Mouse (Mus musculus) lung, postnatal 4 days (tissue): ENCODE measurements around the gene Trim44.
A peak's percentile ranks its signal among the peaks of the same experiment; 100 is the strongest.

Experiments
- DNase-seq, 2 experiments: peaks; one replicate each; pipeline ENCODE4 v3.0.0; 2021

The Trim44 gene

DNA sequence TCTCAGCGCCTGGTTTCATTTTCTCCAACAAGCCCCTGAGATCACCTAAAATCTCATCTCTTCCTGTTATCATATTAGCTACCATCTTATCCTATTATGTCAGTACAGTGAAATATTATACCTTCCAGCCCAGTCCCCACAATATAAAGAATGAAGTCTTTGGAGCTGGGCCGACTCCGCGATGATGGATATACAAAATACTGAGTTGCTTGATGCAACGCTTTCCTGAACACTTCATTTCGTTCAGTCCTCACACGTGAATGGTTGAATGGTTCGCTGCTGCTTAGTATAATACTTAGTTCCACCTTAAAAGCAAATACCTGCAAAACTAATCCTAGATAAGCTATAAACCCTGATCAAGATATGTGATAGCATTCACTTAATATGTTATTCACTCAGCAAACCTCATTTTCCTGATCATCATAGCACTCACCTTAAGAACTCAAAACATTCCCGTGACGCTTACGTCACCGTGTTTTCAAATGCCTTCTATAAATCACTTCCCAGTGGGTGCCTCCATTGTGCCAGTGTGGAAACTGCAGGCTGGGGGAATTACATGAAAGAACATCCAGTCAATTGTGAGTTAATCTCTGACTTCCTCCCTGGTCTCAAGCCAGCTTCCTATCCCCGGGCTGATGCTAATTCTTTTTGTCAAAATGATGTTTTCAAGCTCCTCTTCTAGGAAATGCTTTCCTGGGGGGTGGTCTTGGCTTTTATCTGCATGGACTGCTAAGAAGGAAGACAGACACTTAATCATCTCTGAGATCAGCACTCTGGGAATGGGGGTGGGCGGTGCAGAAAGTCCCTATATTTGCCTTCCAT, at the start of gene Trim44:
Trim44 (minus strand) TSS at position 466 of the 822 bp plus-strand sequence.
- no peak for DNase-seq

- DNase-seq = no peak
These were observed 47.5 kb upstream of the Trim44 start for GRCm38 (mm10) chr2:102455126-102455525.

GRCm38 (mm10) chr2:102453447-102453846, 45.8 kb upstream of the Trim44 start:
- no peak for DNase-seq

GRCm38 (mm10) chr2:102451671-102452549, 44.3 kb upstream of the Trim44 start, which contains the start of gene Fjx1:
Gene Fjx1, minus strand, starts transcription at chr2:102452499.
- DNase-seq = peak; percentile 54 to 72

DNA sequence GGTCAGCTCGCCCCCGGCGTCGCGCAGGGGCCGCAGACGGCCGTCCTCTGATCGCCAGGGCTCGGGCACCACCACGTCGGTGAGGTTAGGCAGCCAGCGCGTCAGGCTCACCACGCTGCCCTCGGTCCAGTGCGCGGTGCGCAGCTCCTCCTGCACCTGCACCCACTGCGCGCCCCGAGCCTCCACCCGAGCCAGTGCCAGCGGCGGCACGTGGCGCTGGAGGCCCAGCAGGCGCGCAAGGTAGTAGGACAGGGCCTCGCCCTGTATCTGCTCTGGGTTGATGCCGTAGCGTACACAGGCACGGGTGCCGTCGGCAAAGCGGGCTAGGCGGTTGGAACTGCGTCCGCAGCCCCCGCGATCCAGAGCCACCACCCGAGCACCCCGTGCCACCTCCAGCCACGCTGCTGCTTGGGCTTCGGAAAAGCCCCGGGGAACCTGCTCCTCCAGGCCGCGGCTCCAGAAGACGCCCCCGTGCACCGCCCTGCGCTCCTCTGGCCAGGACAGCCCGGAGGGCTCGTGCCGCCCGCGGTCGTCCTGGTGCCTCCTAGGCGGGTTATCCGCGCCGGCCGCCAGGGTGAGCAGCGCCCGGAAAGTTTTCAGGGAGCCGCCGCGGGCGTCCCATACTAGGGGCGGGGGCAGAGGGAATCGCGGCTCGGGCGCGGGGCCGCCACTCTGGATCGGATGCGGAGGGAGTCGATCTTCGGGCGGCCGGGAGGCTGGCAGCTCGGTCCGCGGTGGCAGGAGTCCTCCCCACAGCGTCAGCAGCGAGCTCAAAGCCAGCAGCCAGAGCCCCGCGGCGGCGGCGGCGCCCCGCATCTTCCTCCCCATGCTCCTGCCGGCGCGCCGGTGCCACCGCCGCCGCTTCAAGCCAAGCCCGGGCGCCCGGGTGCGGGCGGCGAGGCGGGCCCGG, 43.4 kb upstream of the Trim44 start:
- DNase-seq = peak; percentile 55 to 58

GRCm38 (mm10) chr2:102450248-102450760, 42.7 kb upstream of the Trim44 start:
- peak; percentile 65 to 74 for DNase-seq

DNA sequence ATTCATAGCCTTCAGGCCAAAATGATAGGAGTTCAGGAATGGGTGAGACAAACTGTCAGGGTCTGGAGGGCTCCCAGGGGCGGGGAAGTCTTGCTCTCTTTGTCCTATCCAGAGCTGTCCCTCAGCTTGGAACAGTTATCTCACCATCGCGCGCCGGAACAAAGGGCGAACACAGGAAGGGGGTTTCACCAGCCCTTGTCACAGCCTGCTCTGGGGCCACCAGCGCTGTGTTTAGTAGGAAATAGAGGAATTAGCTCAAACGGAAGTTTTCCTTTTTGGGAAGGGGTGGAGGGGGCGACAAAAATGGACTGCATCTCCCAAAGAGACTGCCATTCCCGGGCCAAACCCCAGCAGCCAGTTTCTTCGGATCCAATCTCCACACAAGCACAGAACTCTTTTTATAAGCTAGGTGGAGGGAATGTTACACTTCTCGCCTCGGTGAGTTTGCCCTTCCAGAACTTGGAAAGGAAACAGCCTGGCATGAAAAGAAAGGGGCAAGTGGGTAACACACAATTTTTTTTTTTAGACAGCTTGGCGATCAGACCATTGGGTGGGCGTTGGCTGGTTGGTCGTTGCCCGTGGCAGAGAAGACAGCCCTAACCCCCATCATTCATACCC, 42.1 kb upstream of the Trim44 start:
- DNase-seq = peak; percentile 37 to 60

DNA sequence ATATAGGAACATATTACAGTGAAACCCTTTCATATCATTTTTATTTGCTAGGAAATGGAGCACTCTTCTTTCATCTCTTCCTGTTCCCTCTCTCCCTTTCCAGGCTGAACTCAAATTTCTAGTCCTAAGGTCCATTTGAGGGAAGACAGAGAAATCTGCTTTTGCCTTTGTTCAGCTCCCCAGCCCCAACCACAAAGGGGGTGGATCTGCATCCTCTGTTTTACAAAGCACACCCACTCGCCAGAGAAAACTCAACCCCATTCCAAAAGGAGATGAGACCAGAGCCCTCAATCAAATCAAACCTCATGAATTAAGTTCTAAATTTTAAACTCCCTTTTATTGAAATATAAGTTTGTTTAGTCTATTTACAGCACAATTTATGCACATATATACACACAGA, 41.4 kb upstream of the Trim44 start:
- no peak for DNase-seq

GRCm38 (mm10) chr2:102447831-102448230, 40.2 kb upstream of the Trim44 start:
- no peak for DNase-seq

DNA sequence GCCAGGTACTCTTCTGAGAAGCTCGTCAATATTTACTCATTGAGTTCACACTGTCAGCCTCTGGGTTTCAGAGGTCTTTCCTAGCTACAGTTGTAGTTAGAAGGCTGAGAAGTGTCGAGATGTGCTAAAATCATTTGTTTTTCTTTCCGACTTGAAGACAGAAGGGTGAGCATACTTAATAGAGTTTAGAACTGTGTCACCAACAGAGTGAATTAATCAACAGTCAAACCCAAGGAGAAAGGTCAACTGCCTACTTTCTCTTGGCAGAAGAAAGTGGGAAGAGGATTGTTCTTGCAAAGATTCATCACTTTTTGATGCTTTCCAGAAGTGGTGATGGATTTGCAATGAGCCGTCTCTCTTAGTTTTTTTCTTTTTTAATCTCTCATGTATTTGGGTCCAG, 39.2 kb upstream of the Trim44 start:
- no peak for DNase-seq

DNA sequence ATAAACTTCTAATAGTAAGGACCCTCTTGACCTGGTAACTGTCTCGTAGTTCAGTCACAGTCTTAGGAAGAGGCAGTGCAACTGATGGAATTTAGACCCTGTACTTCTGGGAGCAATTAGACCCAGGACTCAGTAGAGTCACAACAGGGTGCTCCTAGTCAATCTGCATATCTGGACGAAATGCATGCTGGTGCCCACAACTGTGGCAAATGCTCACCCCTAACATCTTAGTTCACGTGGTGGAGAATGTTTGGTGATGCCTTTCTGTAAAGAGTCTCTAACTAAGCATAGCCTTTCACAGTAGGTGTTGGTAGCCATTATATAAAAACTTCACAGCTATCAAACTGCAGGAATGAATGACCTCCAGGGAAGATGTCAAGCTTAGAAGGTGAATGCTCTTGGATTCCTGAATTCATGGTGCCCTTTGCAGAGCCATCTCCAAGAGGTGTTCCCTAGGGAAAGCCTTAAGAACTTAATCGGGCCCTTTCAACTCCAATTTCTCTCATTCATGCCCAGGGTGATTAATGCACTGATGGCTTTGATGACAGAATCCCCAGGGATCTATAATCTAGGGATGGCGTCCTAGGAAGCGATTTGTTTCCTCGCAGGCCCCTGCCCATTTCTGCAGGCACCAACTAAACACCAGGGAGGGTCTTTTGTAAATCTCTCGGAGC, 29.9 kb upstream of the Trim44 start:
- DNase-seq = no peak

DNA sequence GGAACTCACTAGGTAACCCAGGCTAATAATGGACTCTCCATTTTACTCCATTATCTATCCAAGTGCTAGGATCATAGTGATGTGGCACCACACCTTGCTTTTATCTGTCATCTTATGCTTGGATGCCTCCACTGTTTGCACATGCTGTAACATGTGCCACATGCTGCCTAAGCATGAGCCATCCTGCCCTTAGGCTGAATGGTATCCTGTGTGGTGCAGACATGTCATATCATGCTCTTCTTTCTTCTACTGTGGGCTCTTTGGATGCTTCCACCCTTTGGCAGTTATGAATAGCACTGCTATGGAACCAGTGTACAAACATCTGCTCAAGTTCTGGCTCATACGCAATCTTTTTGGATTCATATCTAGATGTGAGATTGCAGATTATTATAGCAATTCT, 26.3 kb upstream of the Trim44 start:
- DNase-seq = no peak

DNA sequence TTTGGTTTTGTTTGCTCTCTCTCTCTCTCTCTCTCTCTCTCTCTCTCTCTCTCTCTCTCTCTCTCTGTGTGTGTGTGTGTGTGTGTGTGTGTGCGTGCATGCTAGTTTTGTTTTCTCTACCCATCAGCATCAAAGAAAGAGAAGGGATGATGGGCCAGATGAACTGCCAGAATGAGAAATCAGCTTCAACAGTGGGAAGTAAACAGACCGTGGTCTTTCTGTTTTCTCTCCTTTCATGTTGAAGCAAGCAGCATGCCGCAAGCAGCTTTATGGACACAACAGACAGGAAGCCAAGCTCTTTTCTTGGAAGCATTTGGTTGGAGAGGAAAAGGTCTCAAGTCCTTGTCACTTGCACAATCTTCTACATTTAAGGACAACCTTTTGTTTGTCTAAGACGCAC, 23.5 kb upstream of the Trim44 start:
- DNase-seq = no peak

DNA sequence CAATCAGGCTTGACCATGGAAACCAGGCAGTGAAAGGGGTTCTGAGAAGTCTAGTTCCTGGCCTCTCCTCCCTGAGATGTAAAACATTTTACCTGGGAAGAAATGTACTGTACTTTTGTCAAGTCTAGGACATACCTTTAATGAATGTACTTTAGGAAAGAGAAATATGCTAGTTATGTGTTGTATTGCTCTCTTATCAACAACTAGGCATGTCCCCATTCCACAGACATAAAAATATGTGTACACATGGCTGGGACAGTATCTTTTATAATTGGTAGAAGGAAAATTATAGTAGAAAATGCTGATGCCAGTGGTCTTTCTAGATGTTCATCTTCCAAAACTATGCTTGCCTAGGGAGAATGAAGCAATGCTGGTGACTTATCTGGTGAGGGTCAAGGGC, 20.3 kb upstream of the Trim44 start:
- DNase-seq = no peak

DNA sequence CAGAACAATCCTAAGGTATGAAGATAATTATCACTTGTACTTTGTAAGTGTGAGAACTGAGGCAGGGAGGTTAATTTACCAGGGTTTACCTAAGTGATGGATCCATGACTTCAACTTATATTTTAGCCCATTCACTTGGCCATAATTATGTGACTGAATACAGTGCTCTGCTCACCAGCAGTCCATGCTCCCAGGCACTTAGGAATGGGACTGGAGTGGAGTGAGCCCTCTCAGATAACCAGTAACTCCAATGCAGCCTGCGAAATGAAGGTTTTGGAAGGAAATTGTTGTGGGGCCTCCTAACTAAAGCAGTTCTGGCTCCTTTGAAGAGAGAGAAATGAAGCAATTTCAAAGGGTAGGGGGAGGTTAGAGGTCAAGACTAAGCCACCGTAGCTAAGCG, 18.8 kb upstream of the Trim44 start:
- DNase-seq = no peak

DNA sequence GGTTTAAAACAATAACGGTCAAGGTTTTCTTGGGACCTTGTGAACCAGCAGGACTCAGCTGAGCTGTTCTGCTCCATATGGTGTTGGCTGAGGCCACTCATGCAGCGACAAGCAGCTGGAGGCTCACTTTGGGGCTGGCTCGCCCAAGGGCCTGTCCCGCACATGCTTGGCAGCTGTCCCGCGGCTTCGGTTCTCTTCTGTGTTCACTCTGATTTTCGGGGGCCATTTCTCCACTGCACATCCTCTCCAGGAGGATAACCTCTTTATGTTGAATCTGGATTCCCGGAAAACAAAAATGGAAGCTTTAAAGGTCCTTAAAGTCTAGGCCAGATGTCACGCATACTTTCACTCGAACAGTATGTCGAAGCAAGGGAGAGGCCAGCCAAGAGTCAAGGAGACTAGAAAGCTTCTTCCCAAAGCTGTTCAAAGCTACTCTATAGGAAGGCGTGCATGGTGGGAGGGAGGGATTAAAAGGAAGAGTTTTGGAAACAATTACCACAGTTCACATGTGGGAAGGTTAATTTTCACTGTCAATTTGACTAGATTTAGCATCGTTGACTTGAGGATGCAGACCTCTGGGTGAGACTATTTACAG, 8.6 kb upstream of the Trim44 start:
- DNase-seq = peak; percentile 26 to 62

GRCm38 (mm10) chr2:102412738-102413137, 5.1 kb upstream of the Trim44 start:
- DNase-seq = no peak

DNA sequence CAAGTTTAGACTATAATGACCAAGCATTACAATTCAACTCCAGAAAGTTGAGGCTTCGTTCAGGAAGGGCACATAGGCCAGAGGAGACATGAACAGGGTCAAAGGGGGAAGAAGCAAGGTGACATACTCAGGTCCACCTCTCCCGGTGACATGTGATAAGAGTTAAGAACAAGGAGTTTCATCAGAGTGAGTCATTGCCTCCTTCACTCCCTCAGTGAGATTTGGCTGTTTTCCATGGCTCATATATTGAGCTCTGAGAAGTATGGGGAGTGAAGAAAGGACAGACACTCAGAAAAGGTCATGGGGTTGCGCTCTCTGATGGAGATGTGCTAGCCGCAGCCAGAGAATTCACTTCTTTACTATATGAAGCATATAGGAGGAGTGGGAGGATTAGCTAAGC, 3.0 kb upstream of the Trim44 start:
- no peak for DNase-seq

DNA sequence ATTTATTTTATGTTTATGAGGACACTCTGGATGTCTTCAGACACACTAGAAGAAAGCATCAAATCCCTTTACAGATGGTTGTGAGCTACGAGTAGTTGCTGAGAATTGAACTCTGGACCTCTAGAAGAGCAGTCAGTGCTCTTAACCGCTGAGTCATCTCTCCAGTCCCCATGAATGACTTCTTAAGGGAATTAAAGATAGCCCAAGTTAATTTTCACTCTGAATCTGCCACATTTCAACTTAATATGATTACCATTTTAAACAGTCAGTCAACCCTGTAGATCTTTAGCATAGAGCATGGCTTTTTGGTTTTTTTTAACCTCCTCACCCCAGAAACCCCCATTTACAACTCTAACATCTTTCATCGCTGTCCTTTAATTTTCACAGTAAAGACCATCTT, 2.1 kb upstream of the Trim44 start:
- no peak for DNase-seq

- no peak for DNase-seq
These were observed 1.0 kb downstream of the Trim44 start for GRCm38 (mm10) chr2:102406324-102407304.
